Mouse (Mus musculus): ENCODE results near the gene Scfd2.

DNA sequence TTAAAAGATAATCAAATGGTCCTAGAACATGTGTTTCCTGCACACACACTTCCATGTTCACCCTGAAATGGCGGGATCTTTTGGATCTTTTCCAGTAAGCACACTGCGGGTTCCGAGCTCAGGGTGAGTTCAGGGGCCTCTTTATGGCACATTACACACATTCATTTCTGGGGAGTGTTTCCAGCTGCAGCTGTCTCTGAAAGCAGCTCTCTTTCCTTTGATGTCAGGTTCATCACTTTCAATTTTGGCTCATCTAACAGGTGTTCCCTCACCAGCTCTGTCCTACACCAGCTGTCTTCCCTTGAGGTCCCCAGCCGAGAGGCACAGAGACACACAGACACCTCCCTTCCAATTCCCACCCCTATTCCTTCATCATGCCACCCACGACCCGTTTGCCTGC is 270.5 kb downstream of the Scfd2 start:
- TF ChIP-seq TAL1 (IDR thresholded peaks at IDR 0.05; ENCODE audit: low read length) (no peak), GATA1 (IDR thresholded peaks at IDR 0.05; ENCODE audit: low read length) (no peak)

Data from erythroblast, embryonic 14.5 days (primary cell).